Mouse (Mus musculus) MEL (cell line): Measurements from ENCODE around the gene Sult2b1.

Experiments used
- CTCF ChIP-seq, 3 experiments: IDR thresholded peaks in 2 of 3; conservative IDR thresholded peaks in 1 of 3; 2 replicates each; pipeline ENCODE4 v1.5.1; 2011 to 2012; ENCODE audit warnings: low read length in 3 of 3, low read depth in 2 of 3, mild to moderate bottlenecking in 2 of 3, improper control_type of control experiment in 1 of 3, inconsistent platforms in 1 of 3, mixed read lengths in 1 of 3, moderate library complexity in 1 of 3; ENCODE audit not compliant: control insufficient read depth in 1 of 3, insufficient read depth in 1 of 3, poor library complexity in 1 of 3, severe bottlenecking in 1 of 3
- ELF1 ChIP-seq: IDR thresholded peaks from 2 replicates; pipeline ENCODE4 v1.6.1; 2014; ENCODE audit warnings: low read depth, mild to moderate bottlenecking, inconsistent platforms, low read length, improper control_type of control experiment, moderate library complexity
- EP300 ChIP-seq, 2 experiments: IDR thresholded peaks; 2 replicates each; pipeline ENCODE4 v1.6.1; 2011; ENCODE audit warnings: improper control_type of control experiment in 2 of 2, low read length in 2 of 2, low read depth in 1 of 2, mild to moderate bottlenecking in 1 of 2
- GATA1 ChIP-seq: IDR thresholded peaks from 2 replicates; pipeline ENCODE4 v1.6.1; 2011; ENCODE audit warnings: low read depth, low read length, improper control_type of control experiment
- MAX ChIP-seq: IDR thresholded peaks from 2 replicates; pipeline ENCODE4 v1.6.1; 2011; ENCODE audit warnings: low read length, improper control_type of control experiment
- MAZ ChIP-seq: IDR thresholded peaks from 2 replicates; pipeline ENCODE4 v1.6.1; 2012; ENCODE audit warnings: low read depth, mild to moderate bottlenecking, inconsistent platforms, low read length, improper control_type of control experiment
- NELFE ChIP-seq: IDR thresholded peaks from 2 replicates; pipeline ENCODE4 v1.6.1; 2011; ENCODE audit warnings: low read depth, low read length, improper control_type of control experiment
- NRF1 ChIP-seq: IDR thresholded peaks from 2 replicates; pipeline ENCODE4 v1.6.1; 2014; ENCODE audit warnings: low read depth, mild to moderate bottlenecking, inconsistent platforms, low read length, improper control_type of control experiment, moderate library complexity; ENCODE audit not compliant: poor library complexity, insufficient read depth, severe bottlenecking
- POLR2A ChIP-seq, 2 experiments: IDR thresholded peaks; 2 replicates each; pipeline ENCODE4 v1.6.1; 2011 to 2012; ENCODE audit warnings: low read length in 2 of 2, mild to moderate bottlenecking in 2 of 2, control low read depth in 1 of 2, improper control_type of control experiment in 1 of 2, low read depth in 1 of 2, moderate library complexity in 1 of 2; ENCODE audit not compliant: control insufficient read depth in 1 of 2, insufficient read depth in 1 of 2, poor library complexity in 1 of 2
- SIN3A ChIP-seq: IDR thresholded peaks from 2 replicates; pipeline ENCODE4 v1.6.1; 2012; ENCODE audit warnings: low read length, improper control_type of control experiment, inconsistent platforms
- USF1 ChIP-seq: IDR thresholded peaks from 2 replicates; pipeline ENCODE4 v1.6.1; 2014; ENCODE audit warnings: low read depth, mild to moderate bottlenecking, inconsistent platforms, low read length, improper control_type of control experiment, moderate library complexity
- ZMIZ1 ChIP-seq: IDR thresholded peaks from 2 replicates; pipeline ENCODE4 v1.6.1; 2012; ENCODE audit warnings: low read depth, mild to moderate bottlenecking, inconsistent platforms, low read length, improper control_type of control experiment, moderate library complexity

GRCm38 (mm10) chr7:45697894-45698293 is 86.6 kb downstream of the Sult2b1 start:
- TF ChIP-seq POLR2A (IDR thresholded peaks at IDR 0.05; ENCODE audit: control insufficient read depth in 1 of 2, insufficient read depth in 1 of 2, low read depth in 1 of 2, low read length in 2 of 2, poor library complexity in 1 of 2) (no peak), EP300 (IDR thresholded peaks at IDR 0.05; ENCODE audit: low read depth in 1 of 2, low read length in 2 of 2) (no peak), CTCF (IDR thresholded peaks at IDR 0.05 in 2 of 3, conservative IDR thresholded peaks at IDR 0.05 in 1 of 3; ENCODE audit: control insufficient read depth in 1 of 3, insufficient read depth in 1 of 3, low read depth in 2 of 3, low read length in 3 of 3, poor library complexity in 1 of 3, severe bottlenecking in 1 of 3) (no peak), ELF1 (no peak), ZMIZ1 (no peak), USF1 (no peak), NELFE (no peak), MAZ (no peak), GATA1 (no peak), NRF1 (no peak), SIN3A (no peak), MAX (no peak)
